ENCODE assay signal across 11 mouse cellular contexts in genomic region chr8:122299581-122300254, GRCm38 (mm10). TPM values are rescaled to one million over a fixed set of nuclear protein-coding genes. Genes with fewer than 3 reads are reported as not detected.
DNase-seq lines count a peak whose midpoint lies in the region; ATAC-seq and TF ChIP-seq lines count a peak whose summit lies in the region.
"Had no signal": no experiment of that assay in that cellular context is flagged by ENCODE, and none has a peak within 500 bp of the region (broad histone marks: within the 10 kb centered on the region; RNA-seq: fewer than 3 reads in every experiment).

No protein-coding gene starts in this region.

- H3K4me3 ChIP-seq in midbrain, embryonic 12.5 days, result no peak overlapping the region
- H3K4me3 ChIP-seq in midbrain, embryonic 11.5 days (ENCODE audit: low read depth, low read length), result no peak overlapping the region
- peak overlapping the region; percentile 3; the same call in 1 of the 2 replicates for H3K4me3 ChIP-seq in heart, embryonic 13.5 days
- H3K4me3 ChIP-seq in intestine, postnatal 0 days (ENCODE audit: low read depth, low read length), result no peak overlapping the region

- WGBS in midbrain, embryonic 12.5 days, result 71% methylated on average over 16 of the region's 16 CpGs
- 64% methylated on average over 16 of the region's 16 CpGs for WGBS in midbrain, embryonic 11.5 days
- 25% methylated on average over 16 of the region's 16 CpGs for WGBS in heart, embryonic 13.5 days
- WGBS in intestine, postnatal 0 days, result 51% methylated on average over 16 of the region's 16 CpGs

- H3K4me2 ChIP-seq in midbrain, embryonic 12.5 days (replicated peaks), result no peak overlapping the region
- H3K4me2 ChIP-seq in midbrain, embryonic 11.5 days, result no peak overlapping the region
- peak overlapping the region; percentile 57 for H3K4me2 ChIP-seq in heart, embryonic 13.5 days
- peak overlapping the region; percentile 13; the same call in 1 of the 2 replicates for H3K4me2 ChIP-seq in intestine, postnatal 0 days (replicated peaks; ENCODE audit: low read depth)
- H3K4me2 ChIP-seq: hindbrain, embryonic 14.5 days had no signal

- ATAC-seq in midbrain, embryonic 12.5 days (ENCODE audit: low FRiP score, low read depth), result no peak
- ATAC-seq in midbrain, embryonic 11.5 days (ENCODE audit: low FRiP score), result no peak
- ATAC-seq in heart, embryonic 13.5 days (ENCODE audit: extremely low read depth, insufficient number of reproducible peaks, low FRiP score, low TSS enrichment), result no peak
- no peak for ATAC-seq in intestine, postnatal 0 days
- ATAC-seq in monocyte, adult 5-6 weeks (replicated peaks; ENCODE audit: insufficient number of reproducible peaks, low FRiP score, low TSS enrichment, poor library complexity, severe bottlenecking), result 0 out of 2 replicates have a peak, but pooled peaks have one; percentile 15

- no peak for DNase-seq in midbrain, embryonic 11.5 days (ENCODE audit: low spot score, missing footprints)
- no peak for DNase-seq in adrenal gland, adult (ENCODE audit: inconsistent age in 2 of 2, low spot score in 1 of 2)
- no peak for DNase-seq in kidney, adult 9 months
- no peak for DNase-seq in right cerebral cortex, adult 18-20 months
- DNase-seq: kidney, postnatal 10 days; lung, postnatal 36 days had no signal

- no peaks in the 10 kb centered on the region; the same call in 1 of the 2 replicates for H3K27me3 ChIP-seq in midbrain, embryonic 12.5 days
- no peaks in the 10 kb centered on the region for H3K27me3 ChIP-seq in midbrain, embryonic 11.5 days (ENCODE audit: control insufficient read depth, insufficient read depth, low read length)
- H3K27me3 ChIP-seq in heart, embryonic 13.5 days (replicated peaks), result no peaks in the 10 kb centered on the region
- no peaks in the 10 kb centered on the region for H3K27me3 ChIP-seq in intestine, postnatal 0 days (replicated peaks; ENCODE audit: control insufficient read depth, insufficient read depth, low read length)

- H3K9ac ChIP-seq in midbrain, embryonic 12.5 days (replicated peaks), result no peak overlapping the region
- H3K9ac ChIP-seq in midbrain, embryonic 11.5 days (ENCODE audit: low read length), result no peak overlapping the region
- H3K9ac ChIP-seq in heart, embryonic 13.5 days, result peak overlapping the region; percentile 64
- peak overlapping the region; percentile 18; the same call in 1 of the 2 replicates for H3K9ac ChIP-seq in intestine, postnatal 0 days (ENCODE audit: low read depth, low read length)
- H3K9ac ChIP-seq: hindbrain, embryonic 14.5 days had no signal

- H3K4me1 ChIP-seq in midbrain, embryonic 12.5 days, result peaks cover 46% of the 10 kb centered on the region
- H3K4me1 ChIP-seq in midbrain, embryonic 11.5 days (ENCODE audit: control insufficient read depth, insufficient read depth, low read length), result peaks cover 17% of the 10 kb centered on the region
- H3K4me1 ChIP-seq in heart, embryonic 13.5 days, result peaks cover 100% of the 10 kb centered on the region
- H3K4me1 ChIP-seq in intestine, postnatal 0 days (replicated peaks; ENCODE audit: control insufficient read depth, insufficient read depth, low read length), result peaks cover 24% of the 10 kb centered on the region

- no peaks in the 10 kb centered on the region for H3K36me3 ChIP-seq in midbrain, embryonic 12.5 days
- no peaks in the 10 kb centered on the region for H3K36me3 ChIP-seq in midbrain, embryonic 11.5 days (ENCODE audit: control insufficient read depth, insufficient read depth, low read length)
- H3K36me3 ChIP-seq in heart, embryonic 13.5 days, result 0 out of 2 replicates have a peak, but pooled peaks cover 5% of the 10 kb centered on the region
- H3K36me3 ChIP-seq in intestine, postnatal 0 days (ENCODE audit: control insufficient read depth, insufficient read depth), result no peaks in the 10 kb centered on the region; the same call in 1 of the 2 replicates

- no peak for TF ChIP-seq CTCF in intestine, postnatal 0 days (IDR thresholded peaks at IDR 0.05; ENCODE audit: low read depth)

- no peaks in the 10 kb centered on the region for H3K9me3 ChIP-seq in midbrain, embryonic 12.5 days
- H3K9me3 ChIP-seq in midbrain, embryonic 11.5 days (ENCODE audit: control insufficient read depth, low read length), result no peaks in the 10 kb centered on the region
- H3K9me3 ChIP-seq in heart, embryonic 13.5 days, result no peaks in the 10 kb centered on the region
- H3K9me3 ChIP-seq in intestine, postnatal 0 days (ENCODE audit: control insufficient read depth), result no peaks in the 10 kb centered on the region

- H3K27ac ChIP-seq in midbrain, embryonic 12.5 days (replicated peaks), result peak overlapping the region; percentile 64
- no peak overlapping the region for H3K27ac ChIP-seq in midbrain, embryonic 11.5 days (ENCODE audit: low read depth, low read length)
- peak overlapping the region; percentile 96 for H3K27ac ChIP-seq in heart, embryonic 13.5 days (replicated peaks)
- H3K27ac ChIP-seq in intestine, postnatal 0 days (ENCODE audit: low read depth, low read length), result no peak overlapping the region; the same call in 1 of the 2 replicates

RNA-seq across cellular contexts. Expression of gene Zfpm1, which starts 17.8 kb away (rescaled TPM):
- polyA plus RNA-seq in midbrain, embryonic 12.5 days (2016; fragmentation: Nextera tagmentation; extraction: Ambion mirVana), result 3.0 TPM in 2 replicates
- 1.6 and 1.8 TPM in 2 replicates for polyA plus RNA-seq in midbrain, embryonic 11.5 days (2014; fragmentation: Nextera tagmentation; extraction: Ambion mirVana)
- 3.8 TPM in 2 replicates for polyA plus RNA-seq in heart, embryonic 13.5 days (2015; fragmentation: Nextera tagmentation; extraction: Ambion mirVana)
- polyA plus RNA-seq in intestine, postnatal 0 days (2015; fragmentation: Nextera tagmentation; extraction: Ambion mirVana), result 7.7 and 9.8 TPM in 2 replicates
- 7.9 to 23.3 TPM (median 10.3 TPM) in 3 replicates for total RNA-seq in monocyte, adult 5-6 weeks (2017)

Comparison
In these comparisons a context has a peak if more than half of its experiments do, and no peak if none do; other contexts are left out.
1. H3K27ac ChIP-seq: peak in midbrain, embryonic 12.5 days (single experiment) and heart, embryonic 13.5 days (single experiment); none in midbrain, embryonic 11.5 days (single experiment) and intestine, postnatal 0 days (single experiment).
2. H3K4me2 ChIP-seq: peak in heart, embryonic 13.5 days (single experiment) and intestine, postnatal 0 days (single experiment); none in midbrain, embryonic 12.5 days (single experiment) and midbrain, embryonic 11.5 days (single experiment).
3. H3K9ac ChIP-seq: peak in heart, embryonic 13.5 days (single experiment) and intestine, postnatal 0 days (single experiment); none in midbrain, embryonic 12.5 days (single experiment) and midbrain, embryonic 11.5 days (single experiment).